Mouse (Mus musculus): Measurements from ENCODE around the gene Pacs1. TPM values are rescaled to one million over a fixed set of nuclear protein-coding genes. Genes with fewer than 3 reads are reported as not detected.
"Not testable (repeated sequence)": the region's sequence is repeated elsewhere in the genome, so short reads cannot be mapped to it uniquely, and the experiment has no call there.

The Pacs1 gene
- total RNA-seq, 2 experiments from 2014 or later = 60.3 to 62.2 TPM

DNA sequence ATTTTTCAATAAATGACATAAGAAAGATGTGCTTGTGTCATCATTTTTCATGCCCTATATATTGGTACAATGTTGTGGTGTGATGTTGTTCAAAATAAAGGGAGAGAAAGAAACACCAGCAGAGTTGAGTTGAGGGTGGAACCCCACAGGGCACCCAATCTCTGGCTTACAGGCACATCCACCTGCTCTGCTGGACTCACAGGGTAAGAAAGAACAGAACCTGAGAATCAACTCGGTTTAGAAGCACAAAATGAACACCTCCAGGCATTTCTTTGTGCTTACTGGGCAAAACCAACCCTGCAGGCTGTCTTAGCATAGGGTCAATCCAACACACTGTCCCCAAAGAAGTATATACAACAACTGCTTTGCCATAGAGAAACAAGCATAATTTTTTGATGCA is 1.5 kb downstream of the Pacs1 start:
- no peak for DNase-seq (ENCODE audit: low spot score in 2 of 2)
- intact Hi-C loops (cut with DNase I) = loop anchor here (5.0 kb wide), 1 partner anchor 74 kb away; no protein-coding TSS in a partner anchor

DNA sequence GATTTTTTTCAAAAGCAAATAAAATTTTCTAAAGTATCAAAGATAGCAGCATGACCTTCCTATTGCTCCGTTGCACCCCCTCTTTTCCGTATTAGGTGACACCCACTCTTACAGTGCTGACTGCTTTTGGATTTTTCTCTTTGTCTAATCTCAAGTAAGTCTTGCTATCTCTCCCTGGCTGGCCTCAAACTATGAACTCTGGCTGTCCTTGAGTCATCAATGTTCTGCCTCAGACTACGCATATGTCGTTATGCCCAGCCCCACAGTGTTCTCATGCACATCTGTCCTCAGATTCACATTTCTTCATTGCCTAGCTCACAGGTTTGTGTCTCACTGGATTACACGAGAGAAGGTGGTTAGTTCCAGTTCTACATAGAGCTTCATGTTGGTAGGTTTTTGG is 3.5 kb downstream of the Pacs1 start:
- no peak for DNase-seq (ENCODE audit: low spot score in 2 of 2)
- intact Hi-C loops (cut with DNase I) = no loop called here

DNA sequence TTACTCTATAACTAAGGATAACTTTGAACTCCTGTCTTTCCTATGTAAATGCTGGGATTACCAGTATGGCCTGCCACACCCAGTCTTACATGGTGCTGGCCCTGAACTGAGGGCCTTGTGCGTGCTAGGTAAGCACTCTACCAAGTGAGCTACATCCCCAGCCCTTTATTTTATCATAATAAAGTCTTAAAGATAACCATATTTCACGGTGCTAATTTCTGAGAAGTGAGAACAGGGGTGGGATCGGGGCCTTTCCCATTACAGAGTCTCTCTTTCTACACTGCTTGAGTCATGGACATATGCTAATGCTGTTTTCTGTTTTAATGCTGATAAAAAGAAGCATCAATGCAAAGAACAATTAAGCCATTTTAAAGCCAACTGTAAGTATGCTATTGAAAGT is 4.0 kb downstream of the Pacs1 start:
- no peak for DNase-seq (ENCODE audit: low spot score in 2 of 2)
- intact Hi-C loops (cut with DNase I) = no loop called here

DNA sequence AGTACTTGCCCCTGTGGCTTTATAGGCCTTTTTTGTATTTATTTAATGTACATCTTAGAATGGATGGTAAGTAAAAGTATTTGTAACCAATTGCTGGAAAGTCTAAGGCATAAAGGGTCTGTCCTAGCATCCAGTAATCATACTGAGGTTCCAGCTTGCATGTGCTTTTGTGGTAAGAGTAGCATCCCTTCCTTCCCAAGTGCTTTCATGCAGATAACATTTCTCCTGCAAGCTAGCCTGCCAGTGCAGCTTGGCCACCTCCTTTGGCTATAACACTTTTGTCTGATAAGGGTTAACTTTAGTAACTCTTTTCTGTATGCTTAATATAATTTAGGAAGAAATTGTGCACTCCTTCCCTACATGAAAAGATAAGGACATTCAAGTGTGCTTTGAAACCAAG is 4.9 kb downstream of the Pacs1 start:
- DNase-seq (ENCODE audit: low spot score in 2 of 2) = no peak
- intact Hi-C loops (cut with DNase I) = no loop called here

DNA sequence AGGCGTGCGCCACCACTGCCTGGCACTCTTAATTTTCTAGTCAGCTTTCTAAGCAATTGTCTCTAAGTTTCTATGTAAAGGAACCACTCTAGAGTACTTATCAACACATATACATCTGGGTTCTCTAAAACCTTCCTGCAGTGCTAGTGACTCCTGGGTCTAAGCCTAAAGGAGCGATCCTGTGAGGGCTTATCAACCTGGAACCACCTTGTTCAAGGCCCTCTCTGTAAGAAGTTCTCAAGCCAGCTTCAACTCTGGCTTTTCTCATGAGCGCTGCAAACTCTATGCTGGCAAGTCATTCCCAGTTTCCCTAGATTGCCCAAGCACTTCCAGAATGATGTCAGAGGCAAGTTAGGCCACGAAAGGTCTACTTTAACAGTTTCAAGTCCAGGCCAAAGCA is 5.9 kb downstream of the Pacs1 start:
- DNase-seq (ENCODE audit: low spot score in 2 of 2) = no peak
- intact Hi-C loops (cut with DNase I) = no loop called here

DNA sequence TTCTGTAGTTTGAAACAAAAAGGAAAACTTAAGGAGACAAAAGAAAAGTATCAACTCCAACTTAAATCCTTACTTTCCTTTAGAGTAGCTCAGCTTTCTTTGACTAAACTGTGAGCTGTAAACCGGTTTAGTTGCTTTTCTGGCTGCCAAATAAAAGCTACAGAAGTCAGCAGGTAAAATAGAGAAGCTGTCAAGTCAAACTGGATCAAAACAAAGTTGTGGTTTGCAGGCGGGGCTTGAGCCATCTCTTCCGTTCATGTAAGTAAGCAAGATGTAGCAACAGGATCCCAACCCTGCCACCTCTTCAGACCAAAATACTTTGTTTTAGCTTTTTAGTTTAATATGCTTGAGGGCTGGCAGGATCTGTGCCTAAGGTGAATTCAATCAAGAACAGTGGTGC is 15.8 kb downstream of the Pacs1 start:
- intact Hi-C loops (cut with DNase I) = loop anchor here (5.0 kb wide), 1 partner anchor 45 kb away; no protein-coding TSS in a partner anchor
- no peak for DNase-seq (ENCODE audit: low spot score in 2 of 2)

DNA sequence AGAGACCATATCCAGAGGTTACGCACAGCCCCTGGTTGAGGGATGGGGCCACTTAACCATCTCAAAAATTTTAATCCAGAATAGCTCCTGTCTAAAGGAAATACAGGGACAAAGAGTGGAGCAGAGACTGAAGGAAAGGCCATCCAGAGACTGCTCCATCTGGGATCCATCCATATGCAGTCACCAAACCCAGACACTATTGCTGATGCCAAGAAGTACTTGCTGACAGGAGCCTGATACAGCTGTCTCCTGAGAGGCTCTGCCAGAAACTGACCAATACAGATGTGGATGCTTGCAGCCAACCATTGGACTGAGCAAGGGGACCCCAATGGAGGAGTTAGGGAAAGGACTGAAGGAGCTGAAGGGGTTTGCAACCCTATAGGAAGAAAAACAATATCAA is 35.9 kb downstream of the Pacs1 start:
- intact Hi-C loops (cut with DNase I); DNase-seq (ENCODE audit: low spot score in 2 of 2): not testable (repeated sequence)

DNA sequence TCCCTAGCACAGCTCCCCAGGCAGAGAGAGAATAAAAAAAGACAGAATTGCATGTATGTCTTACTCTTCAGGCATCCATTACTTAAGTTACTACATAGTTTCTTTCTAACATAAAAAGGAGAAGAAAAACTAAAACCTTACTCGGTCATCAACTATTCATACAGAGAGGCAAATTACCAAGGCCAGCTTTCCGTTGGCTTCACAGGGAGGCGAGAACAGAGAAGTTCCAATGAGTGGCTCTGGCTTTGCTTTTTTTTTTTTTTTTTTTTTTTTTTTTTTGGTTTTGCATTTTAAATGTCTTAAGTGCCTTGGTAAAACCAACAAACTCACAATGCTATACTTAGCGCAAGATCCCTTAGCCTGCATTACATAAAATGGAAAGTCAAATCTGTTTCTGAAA is 40.2 kb downstream of the Pacs1 start:
- DNase-seq (ENCODE audit: low spot score in 2 of 2) = peak in 1 of 2 experiments; percentile 30
- intact Hi-C loops (cut with DNase I) = no loop called here

DNA sequence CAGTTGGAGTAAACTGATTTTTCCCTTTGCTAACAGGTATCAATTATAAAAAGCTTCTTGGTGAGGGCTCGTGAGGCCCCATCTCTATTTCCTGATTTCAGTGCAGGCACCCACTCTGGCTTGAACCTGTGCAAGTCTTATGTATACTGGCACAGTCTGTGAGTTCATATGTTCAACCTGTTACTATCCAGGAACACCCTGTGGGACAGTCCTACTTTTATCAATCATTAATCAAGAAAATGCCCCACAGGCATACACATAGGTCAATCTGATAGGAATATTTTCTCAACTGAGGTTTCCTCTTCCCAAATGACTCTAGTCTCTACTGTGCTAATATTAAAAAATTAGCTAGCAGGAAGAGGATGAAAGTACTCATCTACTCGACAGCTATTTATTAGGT is 42.8 kb downstream of the Pacs1 start:
- DNase-seq (ENCODE audit: low spot score in 2 of 2) = no peak
- intact Hi-C loops (cut with DNase I) = no loop called here

DNA sequence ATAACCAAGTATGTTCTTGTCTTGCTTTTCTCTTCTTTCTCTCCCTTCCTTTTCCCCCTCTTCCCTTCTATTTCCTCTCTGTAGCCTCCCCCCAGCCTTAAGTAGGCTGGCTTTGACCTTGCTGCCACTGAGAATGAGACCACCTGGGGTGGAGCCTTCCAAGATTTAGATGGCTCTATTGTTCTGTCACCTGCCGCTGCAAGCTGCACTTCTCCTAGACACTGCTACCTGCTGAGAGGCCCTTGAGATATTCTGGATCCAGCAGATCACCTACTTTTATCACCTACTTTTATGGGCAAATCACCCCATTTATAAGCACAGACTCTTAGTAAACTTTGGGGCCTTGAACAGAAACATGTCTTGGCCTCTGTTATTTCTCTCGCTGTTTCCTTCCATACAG is 48.3 kb downstream of the Pacs1 start:
- intact Hi-C loops (cut with DNase I) = no loop called here
- DNase-seq (ENCODE audit: low spot score in 2 of 2) = no peak

DNA sequence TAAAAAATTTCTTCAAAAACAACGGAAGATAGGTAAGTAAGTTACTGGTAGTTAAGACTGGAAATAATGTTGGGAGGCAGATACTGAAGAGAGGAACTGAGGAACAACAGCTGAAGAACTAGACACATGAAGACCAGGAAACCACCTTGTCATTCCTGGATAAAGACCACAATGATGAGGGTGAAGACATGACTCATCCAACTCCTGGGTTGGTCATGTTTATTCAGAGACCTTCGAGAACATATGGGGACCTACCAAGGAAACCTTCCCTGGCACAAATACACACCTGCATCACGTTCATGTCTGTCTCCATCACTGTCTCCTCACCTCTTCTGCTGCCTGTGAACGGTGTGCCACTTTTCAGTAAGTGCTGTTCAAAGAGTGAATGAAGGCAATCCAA is 48.8 kb downstream of the Pacs1 start:
- DNase-seq (ENCODE audit: low spot score in 2 of 2) = no peak
- intact Hi-C loops (cut with DNase I) = no loop called here

DNA sequence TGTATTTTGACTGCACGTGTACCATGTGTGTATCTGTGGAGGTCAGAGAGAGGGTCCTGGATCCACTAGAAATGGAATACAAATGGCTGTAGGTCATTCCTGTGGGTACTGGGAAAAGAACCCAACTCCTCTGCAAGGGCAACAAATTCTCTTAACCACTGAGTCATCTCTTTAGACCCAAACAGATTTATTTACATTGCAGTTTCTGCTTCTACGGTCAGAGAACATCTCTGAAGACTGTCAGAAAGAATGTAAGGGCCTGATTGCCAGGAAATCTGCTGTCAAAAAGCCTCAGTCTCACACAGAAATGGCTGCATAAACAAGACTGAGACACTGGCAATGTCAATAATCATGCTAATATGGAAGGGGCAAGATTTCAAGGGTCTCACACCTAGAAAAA is 51.0 kb downstream of the Pacs1 start:
- DNase-seq (ENCODE audit: low spot score in 2 of 2) = no peak
- intact Hi-C loops (cut with DNase I) = no loop called here

DNA sequence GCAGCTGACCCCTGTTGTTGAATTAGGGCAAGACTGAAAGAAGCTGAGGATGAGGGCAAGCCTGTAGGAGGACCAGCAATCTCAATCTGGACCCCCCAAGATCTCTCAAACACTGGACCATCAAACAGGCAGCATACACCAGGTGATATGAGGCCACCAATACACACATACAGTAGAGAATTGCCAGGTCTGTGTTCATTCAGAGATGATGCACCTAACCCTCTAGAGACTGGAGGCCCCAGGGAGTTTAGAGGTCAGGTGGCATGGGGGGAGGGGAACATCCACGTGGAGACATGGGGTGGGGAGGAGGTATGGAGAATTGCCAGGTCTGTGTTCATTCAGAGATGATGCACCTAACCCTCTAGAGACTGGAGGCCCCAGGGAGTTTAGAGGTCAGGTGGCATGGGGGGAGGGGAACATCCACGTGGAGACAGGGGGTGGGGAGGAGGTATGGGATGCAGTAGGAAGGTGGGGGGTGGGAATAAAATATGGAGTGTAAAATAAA is 51.6 kb downstream of the Pacs1 start:
- intact Hi-C loops (cut with DNase I) = not testable (repeated sequence)

DNA sequence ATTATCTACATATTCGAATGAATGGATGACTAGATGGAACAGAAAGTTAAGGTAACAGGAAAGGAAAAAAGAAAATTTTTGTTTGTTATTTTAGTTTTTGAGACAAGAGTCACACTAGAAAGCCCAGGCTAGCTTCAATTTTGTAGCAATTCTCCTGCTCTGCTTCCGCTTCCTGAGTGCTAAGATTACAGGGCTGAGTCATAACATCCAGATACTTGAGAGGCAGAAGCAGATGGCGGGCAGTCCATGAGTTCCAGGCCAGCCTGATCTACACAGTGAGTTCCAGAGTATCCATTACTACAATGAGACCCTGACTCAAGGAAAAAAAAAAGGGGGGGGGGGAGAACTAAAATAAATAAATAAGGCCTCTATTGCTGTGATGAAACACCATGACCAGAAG is 52.5 kb downstream of the Pacs1 start:
- DNase-seq (ENCODE audit: low spot score in 2 of 2) = no peak
- intact Hi-C loops (cut with DNase I) = no loop called here

More for the DNA sequence above, 51.6 kb downstream of the Pacs1 start:
- not testable (repeated sequence) for DNase-seq (ENCODE audit: low spot score in 2 of 2)

DNA sequence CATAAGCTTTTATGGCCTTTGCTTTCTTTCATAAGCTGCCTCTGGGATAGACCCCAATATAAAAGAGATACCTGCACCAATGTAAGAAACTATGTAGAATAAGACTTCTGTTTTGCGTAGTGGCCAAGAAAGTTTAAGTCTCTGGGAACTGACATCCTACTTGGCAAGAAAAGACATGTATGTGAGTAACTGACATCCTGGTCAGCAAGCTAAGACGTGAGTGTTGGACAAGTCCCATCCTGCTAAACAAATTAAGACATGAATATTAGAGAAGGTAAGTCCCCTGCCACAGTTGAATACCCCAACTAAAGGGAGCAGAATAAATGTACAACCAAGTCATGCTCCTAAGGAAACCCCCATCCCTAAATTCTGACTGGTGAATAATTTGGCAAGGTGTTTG is 71.2 kb downstream of the Pacs1 start:
- intact Hi-C loops (cut with DNase I) = no loop called here
- DNase-seq (ENCODE audit: low spot score in 2 of 2) = no peak

DNA sequence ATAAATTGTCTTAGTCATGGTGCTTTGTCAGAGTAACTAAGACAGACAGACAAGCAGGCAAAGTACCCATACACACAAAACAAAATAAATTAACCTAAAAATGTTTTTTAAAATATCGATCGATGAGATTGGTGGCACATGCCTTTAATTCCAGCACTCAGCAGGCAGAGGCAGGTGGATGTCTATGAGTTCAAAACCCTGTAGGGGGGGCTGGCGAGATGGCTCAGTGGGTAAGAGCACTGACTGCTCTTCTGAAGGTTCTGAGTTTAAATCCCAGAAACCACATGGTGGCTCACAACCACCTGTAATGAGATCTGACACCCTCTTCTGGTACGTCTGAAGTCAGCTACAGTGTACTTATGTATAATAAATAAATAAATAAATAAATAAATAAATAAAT is 72.3 kb downstream of the Pacs1 start:
- DNase-seq (ENCODE audit: low spot score in 2 of 2); intact Hi-C loops (cut with DNase I): not testable (repeated sequence)

DNA sequence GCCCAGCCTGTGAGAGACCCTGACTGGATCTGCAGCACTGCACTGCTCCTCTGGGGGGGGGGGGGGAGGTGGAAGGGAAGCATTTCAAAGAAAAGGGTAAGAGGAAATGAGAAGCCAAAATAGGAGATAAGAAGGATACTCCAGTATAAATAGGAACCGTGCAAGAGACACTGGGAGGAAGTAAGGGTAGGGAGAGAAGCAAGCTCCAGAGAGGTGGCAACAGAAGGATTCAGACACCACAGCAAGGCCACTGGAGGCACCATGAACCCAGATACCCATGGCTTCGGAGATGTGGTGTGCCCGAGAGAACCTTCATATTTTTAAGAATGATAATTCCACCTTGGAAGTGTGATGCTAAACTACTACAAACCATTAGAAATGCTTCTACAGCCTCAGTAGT is 74.4 kb downstream of the Pacs1 start:
- intact Hi-C loops (cut with DNase I) = loop anchor here (5.0 kb wide), 1 partner anchor 74 kb away; the partner anchor contains the start of gene Pacs1
- DNase-seq (ENCODE audit: low spot score in 2 of 2) = no peak

DNA sequence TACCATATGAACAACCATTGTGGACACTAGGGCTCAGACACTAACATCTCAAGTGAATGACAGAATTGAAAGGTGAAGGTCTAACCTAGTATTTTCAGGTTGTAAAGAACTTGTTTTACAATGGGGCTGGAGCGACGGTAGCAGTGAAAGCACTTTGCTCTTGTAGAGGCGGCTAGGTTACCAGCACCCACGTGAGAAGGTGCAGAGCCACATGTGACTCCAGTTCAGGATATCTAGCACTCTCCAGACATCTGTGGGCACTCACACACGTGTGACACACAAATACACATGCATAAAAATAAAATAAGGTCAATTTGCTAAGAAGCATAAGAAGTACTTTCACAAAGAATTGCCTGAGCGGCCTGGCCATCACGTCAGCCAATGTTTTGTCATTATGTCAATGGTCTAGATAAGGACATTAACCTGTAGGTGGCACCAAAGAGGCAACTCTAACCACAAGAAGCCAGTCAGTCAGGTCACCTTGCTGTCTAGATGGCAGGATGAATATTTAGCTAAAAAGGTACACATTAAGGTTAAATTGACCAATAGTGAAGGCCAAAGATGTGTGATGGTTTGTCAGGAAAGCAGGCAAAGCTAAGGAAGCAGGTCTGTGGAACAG is 77.4 kb downstream of the Pacs1 start:
- intact Hi-C loops (cut with DNase I) = loop anchor here (5.0 kb wide), 1 partner anchor 77 kb away; the partner anchor contains the start of gene Pacs1

DNA sequence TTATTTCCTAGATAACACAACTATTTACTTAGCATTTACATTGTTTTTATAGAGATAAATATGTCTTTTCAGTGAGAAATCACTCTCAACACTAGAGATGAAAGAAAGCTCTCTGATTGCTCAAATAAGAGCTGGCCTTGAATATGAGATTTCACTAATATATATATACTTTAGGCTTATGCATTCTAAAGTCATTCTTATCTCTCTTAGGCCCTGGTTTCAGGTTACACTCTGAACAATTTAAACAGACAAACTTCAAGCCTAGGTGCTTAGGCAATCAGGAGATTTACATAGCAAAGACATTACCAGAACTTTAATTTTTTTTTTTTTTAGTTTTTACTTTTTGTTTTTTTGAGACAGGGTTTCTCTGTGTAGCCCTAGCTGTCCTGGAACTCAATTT is 80.5 kb downstream of the Pacs1 start:
- intact Hi-C loops (cut with DNase I) = no loop called here
- DNase-seq (ENCODE audit: low spot score in 2 of 2) = no peak

More for the DNA sequence above, 77.4 kb downstream of the Pacs1 start:
- DNase-seq (ENCODE audit: low spot score in 2 of 2) = peak; percentile 33 to 68

DNA sequence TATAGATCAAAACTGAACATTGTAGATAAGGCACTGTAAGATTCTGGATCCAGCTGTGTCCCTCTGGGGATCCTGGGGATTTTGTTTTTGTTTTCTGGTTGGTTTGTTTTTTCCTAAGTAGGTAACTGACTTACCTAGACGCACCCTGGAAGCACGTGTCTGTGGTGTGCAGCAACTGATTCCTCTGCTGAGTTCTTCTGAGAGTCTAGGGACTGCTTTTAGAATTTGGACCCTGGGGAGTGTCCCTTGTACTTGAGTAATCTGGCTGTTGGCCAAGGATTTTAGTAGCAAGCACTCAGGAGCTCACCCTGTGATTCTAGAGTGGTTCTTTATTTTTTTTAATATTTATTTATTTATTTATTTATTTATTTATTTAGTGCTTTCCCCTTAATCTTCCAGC is 85.5 kb downstream of the Pacs1 start:
- no peak for DNase-seq (ENCODE audit: low spot score in 2 of 2)
- intact Hi-C loops (cut with DNase I) = no loop called here

DNA sequence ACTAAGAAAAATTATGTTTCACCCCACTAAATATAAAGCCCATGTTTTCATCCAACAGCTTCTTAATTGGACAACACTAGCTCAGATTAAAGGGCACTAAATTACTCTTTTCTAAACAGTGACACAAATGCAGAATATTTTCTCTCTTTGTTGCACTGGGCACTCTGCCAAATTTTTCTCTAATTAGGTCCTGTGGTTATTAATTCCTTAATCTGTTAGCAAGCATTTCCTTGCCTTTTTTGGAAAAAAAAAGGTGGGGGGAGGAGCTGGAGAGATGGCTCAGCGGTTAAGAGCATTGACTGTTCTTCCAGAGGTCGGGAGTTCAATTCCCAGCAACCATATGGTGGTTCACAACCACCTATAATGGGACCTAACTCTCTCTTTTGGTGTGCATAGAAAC is 91.0 kb downstream of the Pacs1 start:
- intact Hi-C loops (cut with DNase I) = no loop called here
- no peak for DNase-seq (ENCODE audit: low spot score in 2 of 2)

DNA sequence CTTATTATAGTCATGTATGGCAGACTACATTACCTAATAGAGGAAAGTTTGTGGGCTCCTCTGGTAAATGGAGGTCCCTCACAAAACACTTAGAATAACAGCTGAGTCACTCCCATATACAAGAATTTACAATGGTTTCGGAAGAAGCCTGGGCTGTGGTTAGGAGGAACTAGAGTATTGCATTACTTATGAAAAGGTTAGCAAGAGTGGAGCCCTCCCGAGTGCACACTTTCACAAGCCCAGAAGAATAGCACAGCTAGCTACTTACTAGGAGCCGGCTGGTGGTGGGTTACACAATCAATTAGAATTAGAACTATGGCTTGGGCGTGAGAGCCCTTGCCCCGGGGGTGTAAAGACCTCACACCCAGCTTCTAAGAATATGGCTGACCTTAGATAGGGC is 94.3 kb downstream of the Pacs1 start:
- intact Hi-C loops (cut with DNase I) = no loop called here

More for the DNA sequence above, 94.3 kb downstream of the Pacs1 start:
- DNase-seq (ENCODE audit: low spot score in 2 of 2) = no peak
